Mouse (Mus musculus) gastrocnemius, postnatal 10 days (tissue): Measurements from ENCODE around the gene Smim20. TPM values are rescaled to one million over a fixed set of nuclear protein-coding genes. Genes with fewer than 3 reads are reported as not detected.
A peak's percentile ranks its signal among the peaks of the same experiment; 100 is the strongest.

ENCODE experiments used
- DNase-seq: peaks from one replicate; pipeline ENCODE4 v3.0.0; 2021; ENCODE audit warnings: mixed read lengths
- long read RNA-seq, 2 experiments: library from polyadenylated mRNA; stranded (forward); transcript quantifications; one replicate each; pipeline ENCODE4 v2.0.0; 2021
- total RNA-seq, 2 experiments: library from RNA; stranded (reverse); gene quantifications; 2 replicates each; pipeline ENCODE4 v1.2.3; 2021

Gene Smim20
- total RNA-seq = 100 to 1,000 TPM in 1 of 2 experiments, 10 to 100 TPM in 1; 94.9 to 103 TPM
- long read RNA-seq, experiment 1, transcript Smim20-201 (3 exons, 922 nt) = major isoform, 76 of 82 reads
- long read RNA-seq, experiment 1, partial matches to known transcripts = 0 of 82 reads
- long read RNA-seq, experiment 1, other reads (novel, unspliced or antisense) = 5 of 82 reads
- long read RNA-seq, experiment 2, transcript Smim20-201 (3 exons, 922 nt) = major isoform, 68 of 77 reads
- long read RNA-seq, experiment 2, partial matches to known transcripts = 0 of 77 reads
- long read RNA-seq, experiment 2, other reads (novel, unspliced or antisense) = 7 of 77 reads

GRCm38 (mm10) chr5:53266931-53267853, at the start of gene Smim20:
Smim20 (plus strand) TSS chr5:53267083.
- peak; percentile 90 for DNase-seq

DNA sequence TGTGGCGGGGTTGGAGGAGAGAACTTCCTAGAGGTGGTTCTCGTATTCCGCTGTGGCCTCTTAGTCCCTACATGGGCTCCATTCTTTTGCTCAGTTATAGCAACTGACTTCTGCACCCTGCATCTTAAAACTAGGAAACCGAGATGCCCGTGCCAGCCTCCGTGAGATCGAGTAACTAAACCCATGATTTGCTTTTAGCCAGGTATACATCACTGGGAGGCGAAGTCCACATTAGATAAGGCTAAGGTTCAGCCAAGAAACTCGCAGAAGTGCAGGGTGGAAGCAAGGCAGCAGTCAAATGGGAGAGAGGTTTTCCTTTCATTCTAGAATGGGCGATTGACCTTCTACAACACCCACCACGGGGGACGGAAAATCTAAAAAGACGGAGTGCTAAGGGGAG, 41.4 kb upstream of the Smim20 start:
- DNase-seq = no peak

DNA sequence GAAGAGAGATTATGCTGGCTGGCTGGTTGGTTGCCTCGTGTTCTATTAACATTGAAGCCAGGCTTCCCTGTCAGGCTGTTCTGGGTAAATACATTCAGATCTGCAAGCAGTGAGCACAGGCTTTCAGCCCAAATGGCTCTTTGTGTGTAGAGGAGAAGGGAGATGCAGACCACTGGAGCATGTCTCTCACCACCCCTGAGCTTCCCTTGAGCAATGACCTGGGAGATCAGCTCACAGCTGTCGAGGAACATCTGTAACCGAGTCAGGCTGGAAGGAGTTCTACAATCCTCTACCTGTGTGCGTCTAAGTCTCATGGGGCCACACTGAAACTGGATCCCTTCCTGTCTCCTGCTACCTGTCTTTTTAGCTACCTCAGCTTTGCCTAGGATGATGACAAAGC, 36.3 kb upstream of the Smim20 start:
- no peak for DNase-seq

- no peak for DNase-seq
Observed at GRCm38 (mm10) chr5:53235551-53235950, 31.3 kb upstream of the Smim20 start.

DNA sequence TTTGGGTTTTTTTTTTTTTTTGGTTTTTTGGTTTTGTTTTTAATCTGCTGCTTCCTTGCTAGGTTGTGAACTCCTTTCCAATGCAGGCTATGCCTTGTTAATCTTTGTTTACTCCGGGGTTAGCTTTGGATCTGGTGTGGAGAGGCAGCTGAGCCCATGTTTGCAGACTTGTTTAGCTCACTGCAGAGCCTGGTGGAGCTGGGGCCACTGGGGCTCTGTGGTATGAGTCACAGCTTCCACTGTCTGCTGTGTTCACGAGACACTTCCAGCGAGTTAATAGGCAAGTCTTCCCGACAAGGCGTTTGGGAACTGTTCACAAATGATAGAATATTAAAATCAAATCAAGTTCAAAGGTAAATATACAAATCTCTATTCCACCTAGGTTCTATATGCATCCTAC, 30.7 kb upstream of the Smim20 start:
- no peak for DNase-seq

DNA sequence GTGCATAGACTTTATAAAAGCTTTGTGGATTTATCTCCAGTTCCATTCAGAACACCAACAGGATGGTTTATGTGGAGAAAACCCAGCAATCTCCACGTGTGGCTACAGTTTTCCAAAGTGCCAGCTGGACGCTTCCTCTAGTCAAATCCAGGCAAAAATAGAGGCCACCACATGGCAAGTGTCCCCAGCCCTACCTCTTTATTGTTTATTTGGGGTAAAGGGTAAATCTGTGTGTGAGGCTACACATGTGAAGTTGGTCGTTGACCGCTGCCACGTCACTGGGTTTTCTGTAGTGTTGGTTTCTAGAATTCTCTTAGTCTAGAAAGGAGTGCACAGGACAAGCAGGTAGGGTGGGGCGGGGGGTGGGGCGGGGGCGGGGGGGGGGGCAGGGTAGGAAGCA, 30.1 kb upstream of the Smim20 start:
- no peak for DNase-seq

DNA sequence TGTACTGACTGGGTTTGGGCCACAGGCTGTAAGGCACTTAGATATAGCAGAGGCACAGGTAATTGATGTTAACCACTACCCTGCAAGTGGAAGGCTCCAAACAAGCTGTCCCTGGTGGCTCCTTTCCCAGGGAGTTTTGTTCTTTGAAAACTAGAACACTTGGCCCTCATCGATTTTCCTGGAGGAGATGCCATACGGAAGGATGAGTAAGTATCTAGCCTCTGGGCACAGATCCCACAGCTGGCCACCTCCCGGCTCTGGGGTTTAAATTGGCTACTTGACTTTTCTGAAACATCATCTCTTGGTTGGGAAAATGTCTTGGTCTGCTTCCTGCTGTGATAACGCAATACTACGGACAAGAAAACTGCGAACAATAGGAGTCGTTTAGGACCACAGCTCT, 28.1 kb upstream of the Smim20 start:
- DNase-seq = peak; percentile 36

DNA sequence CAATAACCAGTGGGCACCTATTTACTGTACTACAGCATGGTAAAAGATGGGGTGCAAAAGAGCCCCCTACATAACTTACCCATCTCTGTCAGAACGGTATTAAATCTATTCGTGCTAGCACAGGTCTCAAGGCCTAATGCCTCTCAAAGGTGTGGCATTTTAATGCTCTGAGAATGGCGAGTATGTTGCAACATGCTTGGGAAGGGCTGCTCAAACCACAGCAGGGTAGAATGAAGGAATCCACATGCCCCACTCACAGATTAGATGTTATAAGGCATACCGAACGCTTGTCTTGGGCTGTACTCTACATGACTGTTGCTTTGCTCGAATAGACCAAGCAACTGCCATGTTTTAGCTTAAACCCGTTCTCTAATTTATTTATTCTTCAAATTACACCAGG, 27.7 kb upstream of the Smim20 start:
- no peak for DNase-seq

GRCm38 (mm10) chr5:53239831-53240440, 26.9 kb upstream of the Smim20 start:
- no peak for DNase-seq

- DNase-seq = no peak
Observed at GRCm38 (mm10) chr5:53241109-53241508, 25.8 kb upstream of the Smim20 start.

- DNase-seq = no peak
Observed at GRCm38 (mm10) chr5:53241963-53242362, 24.9 kb upstream of the Smim20 start.

GRCm38 (mm10) chr5:53242865-53243499, 23.9 kb upstream of the Smim20 start:
- no peak for DNase-seq

GRCm38 (mm10) chr5:53243933-53244332, 22.9 kb upstream of the Smim20 start:
- peak; percentile 39 for DNase-seq

- DNase-seq = no peak
Observed at GRCm38 (mm10) chr5:53248499-53248898, 18.4 kb upstream of the Smim20 start.

- no peak for DNase-seq
Observed at GRCm38 (mm10) chr5:53249431-53250061, 17.3 kb upstream of the Smim20 start.

DNA sequence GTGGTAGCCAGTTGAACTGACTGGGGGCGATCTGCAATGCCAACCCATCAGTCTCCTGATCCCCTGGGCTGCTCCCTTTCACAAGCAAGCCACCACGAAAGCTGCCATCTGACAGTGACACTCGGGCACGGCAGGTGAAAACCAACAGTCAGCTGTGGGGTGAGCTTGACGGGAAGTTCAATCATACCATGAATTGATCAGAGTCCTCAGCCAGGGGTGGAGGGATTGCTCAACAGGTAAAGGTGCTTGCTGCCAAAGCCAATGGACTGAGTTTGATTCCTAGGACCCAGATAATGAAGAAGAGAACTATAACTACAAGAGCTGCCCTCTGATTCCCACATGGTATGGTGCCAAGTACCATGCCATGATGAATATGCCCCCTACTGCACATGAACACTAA, 12.7 kb upstream of the Smim20 start:
- no peak for DNase-seq

GRCm38 (mm10) chr5:53254821-53255220, 12.1 kb upstream of the Smim20 start:
- no peak for DNase-seq

DNA sequence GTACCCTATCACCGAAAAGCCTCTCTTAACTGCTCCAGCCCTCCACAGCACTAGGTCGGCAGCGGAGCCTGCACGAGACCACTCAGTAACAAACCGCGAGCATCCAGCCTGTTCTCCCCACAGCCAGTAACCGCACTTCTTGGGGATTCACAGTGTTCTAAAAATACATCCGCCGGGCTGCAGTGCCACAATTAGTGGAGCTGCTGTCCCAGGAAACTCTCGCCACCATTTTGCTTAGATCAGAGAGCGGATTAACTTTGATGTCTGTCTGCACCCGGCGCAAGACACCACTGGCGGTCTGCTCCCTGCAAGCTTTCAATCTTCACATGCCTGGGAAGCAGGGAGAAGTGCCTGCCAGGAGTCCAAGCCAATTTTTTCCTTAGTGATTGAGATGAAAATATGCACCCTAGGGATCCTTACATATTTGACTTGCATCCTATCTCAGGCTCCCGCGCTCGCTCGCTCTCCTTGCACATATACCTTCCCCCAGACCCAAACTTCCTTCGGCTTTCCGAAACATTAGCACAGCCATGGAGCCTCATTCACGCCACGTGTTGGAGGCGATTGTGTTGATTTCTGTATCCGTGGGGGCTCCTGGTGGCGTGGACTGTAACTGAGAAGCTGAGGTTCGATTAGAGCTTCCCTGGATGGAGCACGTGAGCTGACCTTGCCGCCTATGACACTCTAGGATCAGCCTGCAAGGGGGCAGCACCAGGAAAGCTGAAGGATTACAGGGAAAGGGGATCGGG, 8.7 kb upstream of the Smim20 start:
- peak; percentile 26 for DNase-seq

DNA sequence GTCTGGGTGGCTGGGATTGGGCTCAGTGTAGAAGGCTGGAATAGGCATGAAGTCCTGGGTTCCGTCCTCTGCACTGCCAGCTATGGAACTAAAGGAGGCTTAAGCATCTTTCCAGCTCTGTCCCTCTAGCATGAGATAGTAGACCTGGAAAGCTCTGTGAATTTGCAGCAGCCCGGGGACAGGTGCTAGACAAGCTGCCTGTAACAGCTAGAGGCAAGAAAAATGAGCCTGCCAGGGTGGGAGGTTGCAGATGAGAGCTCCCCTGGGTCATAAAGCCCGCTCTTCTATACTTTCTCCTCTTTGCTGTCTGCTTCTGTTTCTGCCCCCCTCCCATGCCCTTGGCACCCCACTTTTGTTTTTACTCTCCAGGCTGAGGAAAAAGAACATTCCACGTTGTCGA, 7.0 kb upstream of the Smim20 start:
- DNase-seq = no peak

DNA sequence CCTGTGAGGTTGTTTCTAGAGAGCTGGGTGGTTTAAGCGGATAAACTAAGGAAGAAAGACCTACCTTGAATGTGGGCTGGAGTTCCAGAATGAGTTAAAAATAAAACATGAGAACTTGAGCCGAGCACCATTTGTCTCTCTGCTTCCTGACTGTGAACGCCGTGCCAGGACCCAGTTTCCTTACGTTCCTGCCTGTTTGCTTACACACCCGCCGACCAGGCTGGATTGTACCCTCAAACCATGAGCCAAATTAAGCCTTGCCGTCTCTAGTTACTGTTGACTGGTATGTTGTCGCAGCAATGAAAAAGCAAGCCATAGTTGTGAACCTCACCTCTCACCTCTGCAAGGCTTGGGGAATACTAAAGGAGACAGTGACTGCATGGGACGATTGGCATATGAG, 4.9 kb upstream of the Smim20 start:
- no peak for DNase-seq

GRCm38 (mm10) chr5:53264061-53264460, 2.8 kb upstream of the Smim20 start:
- DNase-seq = no peak
